ENCODE assay signal across 24 mouse cellular contexts in genomic region chr8:114694566-114695198, GRCm38 (mm10).
A peak's percentile ranks its signal among the peaks of the same experiment; 100 is the strongest.
DNase-seq lines count a peak whose midpoint lies in the region; ATAC-seq and TF ChIP-seq lines count a peak whose summit lies in the region.
"Had no signal": no experiment of that assay in that cellular context is flagged by ENCODE, and none has a peak within 500 bp of the region (broad histone marks: within the 10 kb centered on the region; RNA-seq: fewer than 3 reads in every experiment).

No protein-coding gene starts in this region.

- no peak overlapping the region for H3K4me2 ChIP-seq in forebrain, embryonic 16.5 days (ENCODE audit: low read length)
- H3K4me2 ChIP-seq in forebrain, embryonic 15.5 days (replicated peaks), result no peak overlapping the region
- H3K4me2 ChIP-seq in limb, embryonic 15.5 days, result no peak overlapping the region
- H3K4me2 ChIP-seq: forebrain, embryonic 13.5 days; hindbrain, embryonic 12.5 days; liver, embryonic 15.5 days; lung, embryonic 15.5 days; neural tube, embryonic 12.5 days had no signal

- intact Hi-C loops in left cerebral cortex, postnatal 25 days (cut with DNase I), result loop anchor here (1.0 to 5.0 kb wide), 3 partner anchors 19 to 463 kb away; no protein-coding TSS in a partner anchor

- no peak for TF ChIP-seq POLR2A in brain, embryonic 14.5 days (IDR thresholded peaks at IDR 0.05; ENCODE audit: borderline replicate concordance, extremely low read depth, insufficient read depth, insufficient read length, poor library complexity, severe bottlenecking)

- no peak overlapping the region for H3K27ac ChIP-seq in forebrain, embryonic 16.5 days (ENCODE audit: low read length)
- no peak overlapping the region for H3K27ac ChIP-seq in forebrain, embryonic 15.5 days (replicated peaks)
- H3K27ac ChIP-seq in limb, embryonic 15.5 days, result no peak overlapping the region
- H3K27ac ChIP-seq: forebrain, embryonic 13.5 days; hindbrain, embryonic 12.5 days; liver, embryonic 15.5 days; lung, embryonic 15.5 days; neural tube, embryonic 12.5 days had no signal

- peak; percentile 10 to 72 for DNase-seq in left cerebral cortex, postnatal 25 days (ENCODE audit: low spot score in 2 of 2)
- DNase-seq in left cerebral cortex, adult 8-10 months (ENCODE audit: low spot score in 2 of 2), result no peak
- peak; percentile 74 for DNase-seq in brain, embryonic 14.5 days (ENCODE audit: low read depth)
- DNase-seq in cerebellum, postnatal 36 days, result no peak
- DNase-seq: adrenal gland, postnatal 10 days; cerebellum, adult 18-20 months; cerebellum, postnatal 14 days; gastrocnemius, postnatal 36 days; kidney, postnatal 25 days; liver; lung, postnatal 4 days; midbrain, embryonic 14.5 days; thymus, postnatal 25 days had no signal

- H3K36me3 ChIP-seq in forebrain, embryonic 16.5 days (ENCODE audit: control insufficient read depth, insufficient read depth), result no peaks in the 10 kb centered on the region
- H3K36me3 ChIP-seq in forebrain, embryonic 15.5 days, result no peaks in the 10 kb centered on the region
- no peaks in the 10 kb centered on the region for H3K36me3 ChIP-seq in limb, embryonic 15.5 days
- H3K36me3 ChIP-seq: hindbrain, embryonic 12.5 days; liver, embryonic 15.5 days; lung, embryonic 15.5 days; neural tube, embryonic 12.5 days had no signal

- H3K27me3 ChIP-seq in forebrain, embryonic 16.5 days (replicated peaks; ENCODE audit: control insufficient read depth, insufficient read depth, low read length), result 0 out of 2 replicates have a peak, but pooled peaks cover 2% of the 10 kb centered on the region
- no peaks in the 10 kb centered on the region for H3K27me3 ChIP-seq in forebrain, embryonic 15.5 days
- no peaks in the 10 kb centered on the region for H3K27me3 ChIP-seq in limb, embryonic 15.5 days
- H3K27me3 ChIP-seq: forebrain, embryonic 13.5 days; hindbrain, embryonic 12.5 days; liver, embryonic 15.5 days; lung, embryonic 15.5 days; neural tube, embryonic 12.5 days; Patski had no signal

- H3K9me3 ChIP-seq in forebrain, embryonic 16.5 days (ENCODE audit: control insufficient read depth, low read length), result no peaks in the 10 kb centered on the region
- H3K9me3 ChIP-seq in forebrain, embryonic 15.5 days, result no peaks in the 10 kb centered on the region
- no peaks in the 10 kb centered on the region for H3K9me3 ChIP-seq in limb, embryonic 15.5 days
- H3K9me3 ChIP-seq: forebrain, embryonic 13.5 days; hindbrain, embryonic 12.5 days; liver, embryonic 15.5 days; lung, embryonic 15.5 days; neural tube, embryonic 12.5 days had no signal

- peak; percentile 58 for ATAC-seq in forebrain, embryonic 16.5 days
- no peak; the same call in 1 of the 2 replicates for ATAC-seq in forebrain, embryonic 15.5 days (replicated peaks)
- ATAC-seq in limb, embryonic 15.5 days (ENCODE audit: insufficient number of reproducible peaks, low FRiP score, low TSS enrichment, low read depth), result peak; percentile 65; the same call in 1 of the 2 replicates
- ATAC-seq in activated CD4-positive, CD25-positive, alpha-beta regulatory T cell, adult 4 months, result no peak
- ATAC-seq: forebrain, embryonic 13.5 days; intestine, postnatal 0 days; Patski had no signal

- H3K4me1 ChIP-seq in forebrain, embryonic 16.5 days (replicated peaks; ENCODE audit: control insufficient read depth, insufficient read depth, low read length), result no peaks in the 10 kb centered on the region
- no peaks in the 10 kb centered on the region for H3K4me1 ChIP-seq in forebrain, embryonic 15.5 days
- no peaks in the 10 kb centered on the region for H3K4me1 ChIP-seq in limb, embryonic 15.5 days
- H3K4me1 ChIP-seq: forebrain, embryonic 13.5 days; hindbrain, embryonic 12.5 days; liver, embryonic 15.5 days; lung, embryonic 15.5 days; neural tube, embryonic 12.5 days had no signal

- no peak overlapping the region for H3K9ac ChIP-seq in forebrain, embryonic 16.5 days (replicated peaks; ENCODE audit: low read depth, low read length)
- no peak overlapping the region for H3K9ac ChIP-seq in forebrain, embryonic 15.5 days (replicated peaks)
- H3K9ac ChIP-seq in limb, embryonic 15.5 days, result no peak overlapping the region
- H3K9ac ChIP-seq: forebrain, embryonic 13.5 days; hindbrain, embryonic 12.5 days; liver, embryonic 15.5 days; lung, embryonic 15.5 days; neural tube, embryonic 12.5 days had no signal

- 59% methylated on average over 4 of the region's 4 CpGs for WGBS in forebrain, embryonic 16.5 days
- 63% methylated on average over 4 of the region's 4 CpGs for WGBS in forebrain, embryonic 15.5 days
- WGBS in limb, embryonic 15.5 days, result 38% methylated on average over 4 of the region's 4 CpGs

- H3K4me3 ChIP-seq in forebrain, embryonic 16.5 days (replicated peaks; ENCODE audit: low read length), result no peak overlapping the region
- no peak overlapping the region for H3K4me3 ChIP-seq in forebrain, embryonic 15.5 days
- H3K4me3 ChIP-seq in limb, embryonic 15.5 days, result no peak overlapping the region
- H3K4me3 ChIP-seq: forebrain, embryonic 13.5 days; hindbrain, embryonic 12.5 days; liver, embryonic 15.5 days; lung, embryonic 15.5 days; neural tube, embryonic 12.5 days had no signal

- TF ChIP-seq CTCF in brain, embryonic 14.5 days (IDR thresholded peaks at IDR 0.05; ENCODE audit: borderline replicate concordance, extremely low read depth, insufficient read depth, insufficient read length), result no peak

Comparison
In these comparisons a context has a peak if more than half of its experiments do, and no peak if none do; other contexts are left out.
1. ATAC-seq: peak in forebrain, embryonic 16.5 days (single experiment) and limb, embryonic 15.5 days (single experiment); none in forebrain, embryonic 15.5 days (single experiment) and activated CD4-positive, CD25-positive, alpha-beta regulatory T cell, adult 4 months (single experiment).
2. DNase-seq: peak in left cerebral cortex, postnatal 25 days (2 of 2) and brain, embryonic 14.5 days (single experiment); none in left cerebral cortex, adult 8-10 months (0 of 2) and cerebellum, postnatal 36 days (0 of 2).